Mouse (Mus musculus): ENCODE data around the gene Ednrb. TPM values are rescaled to one million over a fixed set of nuclear protein-coding genes. Genes with fewer than 3 reads are reported as not detected.

Gene Ednrb
- polyA plus RNA-seq, 1 experiment from 2014 or later, result 22.4 TPM

DNA sequence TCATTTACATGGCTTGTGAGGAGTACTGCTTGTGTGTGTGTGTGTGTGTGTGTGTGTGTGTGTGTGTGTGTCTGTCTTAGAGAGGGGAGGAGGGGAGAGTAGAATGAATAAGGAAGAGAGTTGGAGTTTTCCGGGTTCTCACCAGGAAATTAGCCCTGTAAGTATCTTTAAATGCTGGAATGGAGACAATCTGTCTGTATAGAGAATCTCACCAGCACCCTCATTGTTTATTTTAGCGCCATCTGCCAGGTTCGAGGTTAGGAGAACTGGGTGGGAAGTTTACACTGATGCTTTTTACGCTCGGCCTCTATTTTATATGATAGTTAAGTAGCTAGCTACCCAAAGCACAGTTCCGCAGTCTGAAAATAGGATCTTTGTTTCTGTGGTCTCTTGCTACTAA is 64.9 kb downstream of the Ednrb start:
- H3K27me3 ChIP-seq (ENCODE audit: poor library complexity, severe bottlenecking), result no peaks in the 10 kb centered on the region
- DNase-seq (ENCODE audit: extremely low spot score, low spot score), result no peak
- peak overlapping the region; percentile 86 for H3K27ac ChIP-seq
- 0 out of 2 replicates have a peak, but pooled peaks cover 3% of the 10 kb centered on the region for H3K36me3 ChIP-seq (replicated peaks)
- H3K4me1 ChIP-seq, result peaks cover 39% of the 10 kb centered on the region
- peak overlapping the region; percentile 37; the same call in 1 of the 2 replicates for H3K4me3 ChIP-seq
- H3K9me3 ChIP-seq, result no peaks in the 10 kb centered on the region
- 83% methylated on average over 6 of the region's 6 CpGs for WGBS

DNA sequence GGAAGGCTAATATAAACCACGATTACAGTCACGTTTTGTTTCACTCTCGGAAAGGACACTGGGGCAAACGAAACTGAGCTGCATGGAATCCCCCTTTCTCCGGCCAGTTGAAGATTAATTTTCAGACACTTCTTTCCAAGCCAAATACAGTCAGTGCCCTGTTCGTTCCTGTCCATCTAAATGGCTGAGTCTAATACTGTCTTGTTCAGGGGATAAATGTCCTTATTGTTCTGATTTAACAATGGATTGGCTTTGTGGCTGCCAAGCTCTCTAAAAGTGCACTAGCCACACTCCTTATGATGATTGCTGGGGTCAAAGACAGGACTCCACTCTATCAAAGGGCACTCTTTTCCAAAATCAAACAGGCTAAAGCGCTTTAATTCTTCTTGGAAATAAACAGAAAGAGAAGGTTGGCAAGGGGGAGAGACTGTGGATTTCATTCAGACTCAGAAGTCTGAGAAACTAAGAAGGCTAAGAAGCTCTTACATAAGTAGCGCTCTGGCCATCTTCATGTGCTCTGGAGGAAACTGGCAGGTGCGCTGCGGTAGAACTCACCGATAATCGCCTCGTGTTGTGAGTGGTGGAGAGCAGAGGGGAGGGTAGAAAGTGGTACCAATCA is 65.6 kb downstream of the Ednrb start:
- Histone ChIP-seq H3K9me3 (no peaks in the 10 kb centered on the region), H3K4me3 (peak overlapping the region; percentile 37), H3K36me3 (replicated peaks) (0 out of 2 replicates have a peak, but pooled peaks cover 3% of the 10 kb centered on the region), H3K27me3 (ENCODE audit: poor library complexity, severe bottlenecking) (no peaks in the 10 kb centered on the region), H3K4me1 (peaks cover 44% of the 10 kb centered on the region), H3K27ac (peak overlapping the region; percentile 86)
- WGBS, result 25% methylated on average over 13 of the region's 13 CpGs
- DNase-seq (ENCODE audit: extremely low spot score, low spot score), result no peak

DNA sequence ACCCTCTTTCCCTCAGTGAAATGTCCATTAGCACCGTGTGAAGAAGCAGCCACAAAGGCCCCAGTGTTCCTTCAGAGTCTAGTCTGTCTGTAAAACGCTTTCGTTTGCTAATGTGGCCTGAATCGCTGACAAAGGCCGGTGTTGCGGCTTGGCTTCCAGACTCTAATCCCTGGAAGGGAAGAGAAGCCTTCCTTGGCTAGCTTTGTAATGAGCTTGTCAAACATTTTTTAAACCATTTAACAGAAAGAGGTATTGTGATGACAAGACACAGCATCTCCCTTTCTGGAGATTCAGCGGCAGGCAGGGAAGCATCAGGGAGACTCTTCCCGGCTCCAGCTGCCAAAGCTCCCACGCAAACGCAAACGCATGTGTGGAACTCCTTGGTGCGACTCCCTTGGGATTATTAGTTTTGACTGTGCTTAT is 66.2 kb downstream of the Ednrb start:
- WGBS, result 3% methylated on average over 12 of the region's 12 CpGs
- peak; percentile 59 for DNase-seq (ENCODE audit: extremely low spot score, low spot score)
- H3K4me3 ChIP-seq, result peak overlapping the region; percentile 37
- peak overlapping the region; percentile 86 for H3K27ac ChIP-seq
- peaks cover 44% of the 10 kb centered on the region for H3K4me1 ChIP-seq
- no peaks in the 10 kb centered on the region for H3K9me3 ChIP-seq
- H3K27me3 ChIP-seq (ENCODE audit: poor library complexity, severe bottlenecking), result no peaks in the 10 kb centered on the region
- 0 out of 2 replicates have a peak, but pooled peaks cover 3% of the 10 kb centered on the region for H3K36me3 ChIP-seq (replicated peaks)

DNA sequence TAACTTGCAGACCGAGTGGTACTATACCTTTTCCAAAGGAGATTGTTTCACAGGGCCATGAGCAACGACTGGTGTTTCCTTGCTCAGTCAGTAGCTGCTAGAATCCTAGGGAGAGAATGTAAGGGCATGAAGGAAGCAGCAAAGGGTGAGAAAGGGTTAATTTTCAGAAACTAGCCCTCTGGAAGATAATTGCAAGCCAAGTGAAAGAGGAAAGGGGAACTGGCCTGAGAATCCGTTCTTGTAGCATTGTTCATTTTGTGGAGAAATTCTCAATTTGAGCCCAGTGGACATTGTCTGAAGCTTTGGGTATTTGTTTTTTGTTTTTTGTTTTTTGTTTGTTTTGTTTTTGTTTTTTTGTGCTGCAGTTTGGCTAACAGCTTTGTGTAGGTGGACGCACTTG is 66.8 kb downstream of the Ednrb start:
- H3K36me3 ChIP-seq (replicated peaks), result 0 out of 2 replicates have a peak, but pooled peaks cover under 1% of the 10 kb centered on the region
- no peaks in the 10 kb centered on the region for H3K27me3 ChIP-seq (ENCODE audit: poor library complexity, severe bottlenecking)
- no peak overlapping the region; the same call in 1 of the 2 replicates for H3K4me3 ChIP-seq
- WGBS, result 22% methylated on average over 4 of the region's 4 CpGs
- no peaks in the 10 kb centered on the region for H3K9me3 ChIP-seq
- peaks cover 44% of the 10 kb centered on the region for H3K4me1 ChIP-seq
- H3K27ac ChIP-seq, result peak overlapping the region; percentile 86
- no peak for DNase-seq (ENCODE audit: extremely low spot score, low spot score)

DNA sequence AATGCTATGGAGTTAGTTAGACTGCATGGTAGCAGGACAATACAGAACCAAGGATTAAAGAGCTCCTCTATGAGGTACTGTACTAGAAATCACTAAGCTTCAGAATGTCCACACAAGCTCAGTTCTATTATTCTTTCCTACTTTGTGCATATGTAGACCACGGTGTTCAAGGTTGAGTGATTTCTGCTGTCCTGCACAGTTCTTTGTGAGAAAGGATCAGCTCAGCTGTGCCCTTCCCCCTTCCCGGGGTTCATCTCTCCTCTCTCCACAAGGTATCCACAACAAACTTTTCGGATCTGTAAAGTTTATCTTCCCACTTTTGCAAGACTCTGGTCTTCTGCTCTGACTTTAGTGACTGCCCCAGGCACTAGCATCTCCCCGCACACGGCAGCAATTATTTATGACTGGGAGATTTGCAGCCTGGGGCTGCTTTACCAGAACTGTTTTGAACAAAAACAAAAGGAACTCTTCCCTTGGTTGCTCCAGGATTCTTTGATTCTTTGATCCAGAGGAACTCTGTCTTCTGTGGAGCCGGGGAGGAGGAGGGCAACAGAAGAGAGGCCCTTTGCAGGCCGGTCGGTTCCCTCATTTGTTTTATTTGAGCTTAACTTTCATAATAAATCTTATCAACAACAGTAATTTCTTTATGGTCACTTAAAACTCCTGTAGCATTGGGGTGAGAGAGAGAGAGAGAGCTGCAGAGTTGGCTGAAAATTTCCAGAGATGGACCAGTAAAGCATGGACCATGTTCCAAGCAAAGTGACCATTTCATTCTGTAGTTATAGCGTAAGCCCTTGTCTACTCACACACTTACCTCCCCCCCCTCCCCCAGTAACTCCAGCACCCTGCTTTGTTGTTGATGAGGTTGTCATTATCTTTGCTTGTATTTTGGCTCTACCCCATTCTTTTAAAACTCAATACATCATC is 74.6 kb downstream of the Ednrb start:
- Histone ChIP-seq H3K4me1 (peaks cover 32% of the 10 kb centered on the region), H3K27ac (peak overlapping the region; percentile 82), H3K9me3 (no peaks in the 10 kb centered on the region), H3K27me3 (ENCODE audit: poor library complexity, severe bottlenecking) (no peaks in the 10 kb centered on the region), H3K4me3 (no peak overlapping the region), H3K36me3 (replicated peaks) (no peaks in the 10 kb centered on the region)
- 22% methylated on average over 9 of the region's 9 CpGs for WGBS
- DNase-seq (ENCODE audit: extremely low spot score, low spot score), result no peak

DNA sequence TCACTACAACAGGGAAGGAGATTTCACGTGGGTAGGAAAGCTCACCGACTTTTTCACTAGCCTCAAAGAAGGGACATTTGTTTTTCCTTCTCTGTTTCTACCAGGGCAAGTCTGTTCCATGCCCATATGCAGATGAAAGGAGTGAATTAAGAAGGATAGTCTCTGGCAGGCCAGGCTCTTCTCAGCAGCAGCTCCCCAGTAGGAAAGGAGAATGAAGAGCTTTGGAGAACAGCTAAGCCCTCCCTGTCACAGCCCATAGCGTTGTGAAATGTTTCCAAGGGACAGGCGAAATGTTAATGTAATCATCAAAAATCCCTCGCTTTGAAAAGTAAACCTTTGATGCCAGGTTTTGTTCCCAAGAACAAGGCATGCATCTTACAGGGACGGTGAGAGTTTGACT is 76.7 kb downstream of the Ednrb start:
- Histone ChIP-seq H3K4me1 (peaks cover 38% of the 10 kb centered on the region), H3K4me3 (no peak overlapping the region), H3K36me3 (replicated peaks) (no peaks in the 10 kb centered on the region), H3K27me3 (ENCODE audit: poor library complexity, severe bottlenecking) (no peaks in the 10 kb centered on the region), H3K9me3 (no peaks in the 10 kb centered on the region), H3K27ac (peak overlapping the region; percentile 42)
- 63% methylated on average over 6 of the region's 6 CpGs for WGBS
- DNase-seq (ENCODE audit: extremely low spot score, low spot score), result no peak

Other genes starting within 250 kb of the Ednrb start
- 4.2 and 4.3 TPM in 2 replicates for gene Slain1, start 194.2 kb downstream of the Ednrb start, polyA plus RNA-seq (2016; fragmentation: Nextera tagmentation; extraction: Ambion mirVana)